Mouse (Mus musculus): ENCODE measurements around the gene Tspan18. TPM values are rescaled to one million over a fixed set of nuclear protein-coding genes. Genes with fewer than 3 reads are reported as not detected.

Tspan18 gene
- polyA plus RNA-seq, 1 experiment from 2014 or later, result 27.8 TPM

GRCm38 (mm10) chr2:93217015-93217414 is 117.3 kb downstream of the Tspan18 start:
- DNase-seq (peak; percentile 95), ATAC-seq (ENCODE audit: low FRiP score, low TSS enrichment) (peak; percentile 70)
- Histone ChIP-seq H3K4me2 (ENCODE audit: low read length) (no peak overlapping the region), H3K27ac (replicated peaks; ENCODE audit: low read depth, low read length) (no peak overlapping the region), H3K9me3 (ENCODE audit: control insufficient read depth, low read length) (no peaks in the 10 kb centered on the region), H3K27me3 (ENCODE audit: control insufficient read depth, insufficient read depth, low read length) (no peaks in the 10 kb centered on the region), H3K36me3 (ENCODE audit: control insufficient read depth, insufficient read depth, low read length) (no peaks in the 10 kb centered on the region), H3K4me3 (replicated peaks; ENCODE audit: low read depth, low read length) (no peak overlapping the region), H3K9ac (replicated peaks; ENCODE audit: low read length) (no peak overlapping the region), H3K4me1 (ENCODE audit: control insufficient read depth, insufficient read depth, low read length) (peaks cover 10% of the 10 kb centered on the region; the same call in 1 of the 2 replicates)
- 6% methylated on average over 7 of the region's 7 CpGs for WGBS

DNA sequence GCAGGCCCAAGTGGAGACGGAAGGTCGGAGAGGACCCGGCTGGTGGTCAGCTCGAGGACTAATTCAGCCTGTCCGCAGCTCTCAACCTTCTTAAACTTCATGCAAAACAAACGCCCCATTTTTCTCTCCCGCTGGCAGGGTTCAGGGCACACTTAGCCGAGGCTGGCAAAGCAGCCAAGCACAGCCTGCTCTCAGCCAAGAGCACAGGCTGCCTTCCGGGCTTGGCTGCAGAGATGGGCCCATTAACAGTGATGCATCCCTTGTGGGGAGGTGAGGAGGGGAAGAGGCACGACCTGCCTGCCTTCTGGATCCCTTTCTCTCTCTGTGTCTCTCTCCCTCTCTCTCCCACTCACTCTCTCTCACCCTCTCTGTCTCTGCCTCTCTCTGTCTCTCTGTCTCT is 118.5 kb downstream of the Tspan18 start:
- Histone ChIP-seq H3K4me3 (replicated peaks; ENCODE audit: low read depth, low read length) (no peak overlapping the region), H3K9ac (replicated peaks; ENCODE audit: low read length) (no peak overlapping the region), H3K4me1 (ENCODE audit: control insufficient read depth, insufficient read depth, low read length) (peaks cover 10% of the 10 kb centered on the region; the same call in 1 of the 2 replicates), H3K27me3 (ENCODE audit: control insufficient read depth, insufficient read depth, low read length) (no peaks in the 10 kb centered on the region), H3K36me3 (ENCODE audit: control insufficient read depth, insufficient read depth, low read length) (peaks cover 6% of the 10 kb centered on the region; the same call in 1 of the 2 replicates), H3K27ac (replicated peaks; ENCODE audit: low read depth, low read length) (no peak overlapping the region), H3K4me2 (ENCODE audit: low read length) (no peak overlapping the region), H3K9me3 (ENCODE audit: control insufficient read depth, low read length) (no peaks in the 10 kb centered on the region)
- WGBS, result 70% methylated on average over 10 of the region's 10 CpGs
- ATAC-seq (ENCODE audit: low FRiP score, low TSS enrichment) (no peak), DNase-seq (no peak)

GRCm38 (mm10) chr2:93214192-93214591 is 120.1 kb downstream of the Tspan18 start:
- H3K36me3 ChIP-seq (ENCODE audit: control insufficient read depth, insufficient read depth, low read length), result peaks cover 11% of the 10 kb centered on the region
- H3K4me3 ChIP-seq (replicated peaks; ENCODE audit: low read depth, low read length), result no peak overlapping the region
- H3K4me2 ChIP-seq (ENCODE audit: low read length), result no peak overlapping the region
- H3K4me1 ChIP-seq (ENCODE audit: control insufficient read depth, insufficient read depth, low read length), result peaks cover 10% of the 10 kb centered on the region; the same call in 1 of the 2 replicates
- H3K27ac ChIP-seq (replicated peaks; ENCODE audit: low read depth, low read length), result no peak overlapping the region
- no peaks in the 10 kb centered on the region for H3K9me3 ChIP-seq (ENCODE audit: control insufficient read depth, low read length)
- H3K27me3 ChIP-seq (ENCODE audit: control insufficient read depth, insufficient read depth, low read length), result no peaks in the 10 kb centered on the region
- DNase-seq (no peak), ATAC-seq (ENCODE audit: low FRiP score, low TSS enrichment) (no peak)
- 88% methylated on average over 1 of the region's 1 CpGs for WGBS
- H3K9ac ChIP-seq (replicated peaks; ENCODE audit: low read length), result no peak overlapping the region

DNA sequence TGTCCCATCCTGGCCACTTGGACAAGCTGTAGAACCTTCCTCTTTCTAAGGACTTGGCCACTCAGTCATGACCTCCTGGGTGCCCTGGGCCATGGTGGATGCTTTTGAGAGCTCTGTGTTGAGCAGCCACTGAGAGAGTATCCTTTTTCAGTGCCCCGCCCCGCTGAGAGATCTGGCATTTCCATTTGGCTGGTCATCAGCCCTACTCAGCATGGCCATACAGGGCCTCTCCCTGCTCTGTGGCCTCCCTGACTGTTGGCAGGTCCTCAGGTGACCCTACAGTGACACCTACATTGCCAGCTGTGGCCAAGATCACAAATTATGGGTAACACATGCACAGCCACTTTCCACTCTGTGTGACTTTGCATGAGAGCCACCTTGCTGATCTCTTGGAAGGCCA is 121.4 kb downstream of the Tspan18 start:
- Histone ChIP-seq H3K36me3 (ENCODE audit: control insufficient read depth, insufficient read depth, low read length) (peaks cover 11% of the 10 kb centered on the region), H3K4me3 (replicated peaks; ENCODE audit: low read depth, low read length) (no peak overlapping the region), H3K4me1 (ENCODE audit: control insufficient read depth, insufficient read depth, low read length) (peaks cover 8% of the 10 kb centered on the region; the same call in 1 of the 2 replicates), H3K4me2 (ENCODE audit: low read length) (no peak overlapping the region), H3K27ac (replicated peaks; ENCODE audit: low read depth, low read length) (no peak overlapping the region), H3K9me3 (ENCODE audit: control insufficient read depth, low read length) (no peaks in the 10 kb centered on the region), H3K27me3 (ENCODE audit: control insufficient read depth, insufficient read depth, low read length) (no peaks in the 10 kb centered on the region), H3K9ac (replicated peaks; ENCODE audit: low read length) (no peak overlapping the region)
- 96% methylated on average over 2 of the region's 2 CpGs for WGBS
- DNase-seq, result no peak
- no peak for ATAC-seq (ENCODE audit: low FRiP score, low TSS enrichment)

- Histone ChIP-seq H3K9me3 (ENCODE audit: control insufficient read depth, low read length) (no peaks in the 10 kb centered on the region), H3K4me3 (replicated peaks; ENCODE audit: low read depth, low read length) (no peak overlapping the region), H3K4me2 (ENCODE audit: low read length) (no peak overlapping the region), H3K4me1 (ENCODE audit: control insufficient read depth, insufficient read depth, low read length) (peaks cover 3% of the 10 kb centered on the region; the same call in 1 of the 2 replicates), H3K36me3 (ENCODE audit: control insufficient read depth, insufficient read depth, low read length) (peaks cover 13% of the 10 kb centered on the region), H3K9ac (replicated peaks; ENCODE audit: low read length) (no peak overlapping the region), H3K27me3 (ENCODE audit: control insufficient read depth, insufficient read depth, low read length) (no peaks in the 10 kb centered on the region), H3K27ac (replicated peaks; ENCODE audit: low read depth, low read length) (no peak overlapping the region)
- DNase-seq (no peak), ATAC-seq (ENCODE audit: low FRiP score, low TSS enrichment) (no peak)
- WGBS, result 80% methylated on average over 2 of the region's 2 CpGs
These were observed 121.9 kb downstream of the Tspan18 start for GRCm38 (mm10) chr2:93212386-93212785.

DNA sequence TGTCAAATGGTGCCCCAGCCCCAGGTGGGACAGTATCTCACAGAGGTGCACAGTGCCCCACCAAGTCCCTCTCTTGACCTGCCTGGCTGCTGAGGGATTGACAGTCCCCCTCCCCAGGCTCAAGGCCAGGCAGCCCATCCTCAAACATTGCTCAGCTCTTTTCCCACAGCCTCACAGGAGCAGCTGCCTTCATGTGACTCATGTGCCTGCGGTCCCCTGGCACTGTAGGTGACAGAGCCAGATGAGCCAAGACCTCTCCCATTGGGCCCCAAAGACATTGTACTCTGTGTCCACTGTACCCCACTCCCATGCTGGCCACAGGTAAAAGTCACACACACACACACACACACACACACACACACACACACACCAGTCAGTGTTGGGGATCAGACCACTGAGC is 128.2 kb downstream of the Tspan18 start:
- Histone ChIP-seq H3K4me2 (ENCODE audit: low read length) (no peak overlapping the region), H3K36me3 (ENCODE audit: control insufficient read depth, insufficient read depth, low read length) (peaks cover 34% of the 10 kb centered on the region), H3K4me3 (replicated peaks; ENCODE audit: low read depth, low read length) (no peak overlapping the region), H3K4me1 (ENCODE audit: control insufficient read depth, insufficient read depth, low read length) (0 out of 2 replicates have a peak, but pooled peaks cover 4% of the 10 kb centered on the region), H3K27me3 (ENCODE audit: control insufficient read depth, insufficient read depth, low read length) (no peaks in the 10 kb centered on the region), H3K9ac (replicated peaks; ENCODE audit: low read length) (no peak overlapping the region), H3K9me3 (ENCODE audit: control insufficient read depth, low read length) (no peaks in the 10 kb centered on the region), H3K27ac (replicated peaks; ENCODE audit: low read depth, low read length) (no peak overlapping the region)
- ATAC-seq (ENCODE audit: low FRiP score, low TSS enrichment) (no peak), DNase-seq (no peak)
- 92% methylated on average over 1 of the region's 1 CpGs for WGBS

DNA sequence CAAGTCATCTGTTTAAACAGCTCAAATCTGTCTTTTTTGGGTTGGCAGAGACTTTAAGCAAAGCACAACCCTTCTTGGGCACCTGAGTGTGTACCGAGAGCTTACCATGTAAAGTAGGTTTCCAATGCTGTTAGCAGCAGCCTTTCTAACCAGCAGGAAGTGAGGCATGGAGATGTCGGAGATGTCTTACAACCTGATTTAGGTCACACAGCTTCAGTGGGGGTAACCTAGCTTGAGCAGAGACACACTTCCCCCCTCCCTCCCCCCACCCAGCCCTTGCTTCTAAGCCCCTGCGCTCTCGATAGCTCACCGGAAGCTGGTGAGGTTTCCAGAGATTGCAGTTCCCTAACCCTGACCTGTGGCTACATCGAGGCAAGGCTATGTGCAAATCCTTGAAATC is 129.7 kb downstream of the Tspan18 start:
- no peak overlapping the region for H3K4me2 ChIP-seq (ENCODE audit: low read length)
- WGBS, result 91% methylated on average over 6 of the region's 6 CpGs
- H3K27ac ChIP-seq (replicated peaks; ENCODE audit: low read depth, low read length), result no peak overlapping the region
- ATAC-seq (ENCODE audit: low FRiP score, low TSS enrichment) (no peak), DNase-seq (no peak)
- no peaks in the 10 kb centered on the region for H3K9me3 ChIP-seq (ENCODE audit: control insufficient read depth, low read length)
- 0 out of 2 replicates have a peak, but pooled peaks cover 4% of the 10 kb centered on the region for H3K4me1 ChIP-seq (ENCODE audit: control insufficient read depth, insufficient read depth, low read length)
- no peaks in the 10 kb centered on the region for H3K27me3 ChIP-seq (ENCODE audit: control insufficient read depth, insufficient read depth, low read length)
- H3K9ac ChIP-seq (replicated peaks; ENCODE audit: low read length), result no peak overlapping the region
- peaks cover 44% of the 10 kb centered on the region for H3K36me3 ChIP-seq (ENCODE audit: control insufficient read depth, insufficient read depth, low read length)
- H3K4me3 ChIP-seq (replicated peaks; ENCODE audit: low read depth, low read length), result no peak overlapping the region

DNA sequence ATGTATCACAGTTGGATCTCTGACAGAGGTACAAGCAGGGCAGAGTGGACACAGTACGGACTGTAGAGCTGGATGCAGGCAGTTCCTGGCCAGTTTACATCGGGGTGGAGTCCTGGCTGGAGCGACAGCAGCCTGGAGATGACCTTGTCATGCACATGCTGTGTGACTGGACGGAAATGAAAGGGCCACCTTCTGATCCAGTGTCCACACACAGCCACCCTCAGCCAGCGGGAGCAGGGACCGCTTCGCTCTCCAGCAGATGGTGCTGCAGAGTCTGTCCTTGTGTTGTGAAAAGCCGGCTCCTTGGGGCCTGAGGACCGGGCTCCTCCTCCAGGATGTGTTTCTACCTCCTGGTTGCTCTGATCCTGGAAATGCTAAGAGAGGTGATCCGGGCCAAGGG is 130.6 kb downstream of the Tspan18 start:
- DNase-seq (peak; percentile 86), ATAC-seq (ENCODE audit: low FRiP score, low TSS enrichment) (peak; percentile 25; the same call in 1 of the 2 replicates)
- WGBS, result 18% methylated on average over 10 of the region's 10 CpGs
- H3K4me1 ChIP-seq (ENCODE audit: control insufficient read depth, insufficient read depth, low read length), result 0 out of 2 replicates have a peak, but pooled peaks cover 4% of the 10 kb centered on the region
- H3K9ac ChIP-seq (replicated peaks; ENCODE audit: low read length), result peak overlapping the region; percentile 31; the same call in 1 of the 2 replicates
- H3K4me3 ChIP-seq (replicated peaks; ENCODE audit: low read depth, low read length), result no peak overlapping the region
- 0 out of 2 replicates have a peak overlapping the region, but pooled peaks have one; percentile 37 for H3K27ac ChIP-seq (replicated peaks; ENCODE audit: low read depth, low read length)
- H3K36me3 ChIP-seq (ENCODE audit: control insufficient read depth, insufficient read depth, low read length), result peaks cover 51% of the 10 kb centered on the region
- no peak overlapping the region for H3K4me2 ChIP-seq (ENCODE audit: low read length)
- H3K27me3 ChIP-seq (ENCODE audit: control insufficient read depth, insufficient read depth, low read length), result no peaks in the 10 kb centered on the region
- no peaks in the 10 kb centered on the region for H3K9me3 ChIP-seq (ENCODE audit: control insufficient read depth, low read length)

DNA sequence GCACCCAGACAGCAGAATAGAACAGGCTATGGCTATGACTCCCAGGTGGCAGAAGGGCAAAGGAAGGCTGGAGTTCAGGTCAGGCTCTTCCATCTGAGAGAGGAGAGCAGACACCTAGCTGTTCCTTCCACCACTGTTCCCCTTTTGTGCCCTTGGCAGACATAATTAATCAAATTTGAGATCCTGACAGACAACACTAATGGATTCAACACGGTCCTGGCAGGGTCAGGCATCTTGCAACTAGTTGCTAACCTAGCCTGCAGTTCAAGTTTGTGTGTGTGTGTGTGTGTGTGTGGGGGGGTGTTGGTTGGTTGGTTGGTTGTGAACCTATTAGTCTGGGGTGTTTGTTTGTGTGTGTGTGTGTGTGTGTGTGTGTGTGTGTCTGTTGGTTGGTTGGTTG is 131.5 kb downstream of the Tspan18 start:
- Histone ChIP-seq H3K36me3 (ENCODE audit: control insufficient read depth, insufficient read depth, low read length) (peaks cover 59% of the 10 kb centered on the region), H3K4me2 (ENCODE audit: low read length) (no peak overlapping the region), H3K4me1 (ENCODE audit: control insufficient read depth, insufficient read depth, low read length) (0 out of 2 replicates have a peak, but pooled peaks cover 4% of the 10 kb centered on the region), H3K4me3 (replicated peaks; ENCODE audit: low read depth, low read length) (no peak overlapping the region), H3K27me3 (ENCODE audit: control insufficient read depth, insufficient read depth, low read length) (no peaks in the 10 kb centered on the region), H3K9ac (replicated peaks; ENCODE audit: low read length) (no peak overlapping the region), H3K9me3 (ENCODE audit: control insufficient read depth, low read length) (no peaks in the 10 kb centered on the region), H3K27ac (replicated peaks; ENCODE audit: low read depth, low read length) (no peak overlapping the region)
- ATAC-seq (ENCODE audit: low FRiP score, low TSS enrichment), result no peak
- 52% methylated on average over 1 of the region's 1 CpGs for WGBS
- DNase-seq, result no peak

All from midbrain, embryonic 14.5 days (tissue).